ENCODE assay signal across 8 mouse cellular contexts in genomic region chr2:61401636-61402587, GRCm38 (mm10).
DNase-seq lines count a peak whose midpoint lies in the region; ATAC-seq lines count a peak whose summit lies in the region.

No protein-coding gene starts in this region.

- H3K27me3 ChIP-seq in embryonic facial prominence, embryonic 14.5 days (replicated peaks; ENCODE audit: control insufficient read depth, insufficient read depth, low read length), result no peaks in the 10 kb centered on the region
- no peaks in the 10 kb centered on the region for H3K27me3 ChIP-seq in heart, embryonic 13.5 days (replicated peaks)
- no peaks in the 10 kb centered on the region for H3K27me3 ChIP-seq in kidney, embryonic 16.5 days (ENCODE audit: insufficient read depth, low read length)
- H3K27me3 ChIP-seq in liver, embryonic 11.5 days (replicated peaks; ENCODE audit: control insufficient read depth, insufficient read depth, low read length), result no peaks in the 10 kb centered on the region

- H3K4me2 ChIP-seq in embryonic facial prominence, embryonic 14.5 days (ENCODE audit: low read depth, low read length), result peak overlapping the region; percentile 65
- peak overlapping the region; percentile 77 for H3K4me2 ChIP-seq in heart, embryonic 13.5 days
- peak overlapping the region; percentile 71 for H3K4me2 ChIP-seq in kidney, embryonic 16.5 days (replicated peaks; ENCODE audit: low read depth, low read length)
- H3K4me2 ChIP-seq in liver, embryonic 11.5 days, result peak overlapping the region; percentile 57

- no peaks in the 10 kb centered on the region for H3K9me3 ChIP-seq in embryonic facial prominence, embryonic 14.5 days (ENCODE audit: control insufficient read depth, low read length)
- H3K9me3 ChIP-seq in heart, embryonic 13.5 days, result no peaks in the 10 kb centered on the region
- H3K9me3 ChIP-seq in kidney, embryonic 16.5 days (ENCODE audit: low read length), result no peaks in the 10 kb centered on the region
- H3K9me3 ChIP-seq in liver, embryonic 11.5 days (ENCODE audit: control insufficient read depth, low read length), result no peaks in the 10 kb centered on the region

- H3K4me3 ChIP-seq in embryonic facial prominence, embryonic 14.5 days (ENCODE audit: low read depth, low read length), result peak overlapping the region; percentile 40
- peak overlapping the region; percentile 52 for H3K4me3 ChIP-seq in heart, embryonic 13.5 days
- H3K4me3 ChIP-seq in kidney, embryonic 16.5 days (ENCODE audit: low read length), result peak overlapping the region; percentile 41
- peak overlapping the region; percentile 36 for H3K4me3 ChIP-seq in liver, embryonic 11.5 days (ENCODE audit: low read depth, low read length)

- H3K27ac ChIP-seq in embryonic facial prominence, embryonic 14.5 days (replicated peaks; ENCODE audit: low read depth, low read length), result peak overlapping the region; percentile 63
- peak overlapping the region; percentile 93 for H3K27ac ChIP-seq in heart, embryonic 13.5 days (replicated peaks)
- H3K27ac ChIP-seq in kidney, embryonic 16.5 days (ENCODE audit: low read length), result peak overlapping the region; percentile 73
- no peak overlapping the region for H3K27ac ChIP-seq in liver, embryonic 11.5 days (ENCODE audit: low read depth, low read length)

- DNase-seq in B cell, adult 2 months, result peak; percentile 38
- DNase-seq in adrenal gland, postnatal 36 days, result peak; percentile 78 to 82
- DNase-seq in embryonic facial prominence, embryonic 14.5 days (ENCODE audit: low spot score), result peak; percentile 86
- peak; percentile 42 for DNase-seq in liver, embryonic 11.5 days (ENCODE audit: low spot score)
- DNase-seq in naive thymus-derived CD4-positive, alpha-beta T cell, adult 2 months (ENCODE audit: low read depth), result peak; percentile 60
- DNase-seq in testis, postnatal 10 days (ENCODE audit: low spot score), result peak; percentile 89

- H3K9ac ChIP-seq in embryonic facial prominence, embryonic 14.5 days (ENCODE audit: low read depth, low read length), result peak overlapping the region; percentile 28; the same call in 1 of the 2 replicates
- H3K9ac ChIP-seq in heart, embryonic 13.5 days, result peak overlapping the region; percentile 75
- H3K9ac ChIP-seq in kidney, embryonic 16.5 days (replicated peaks; ENCODE audit: low read length), result peak overlapping the region; percentile 56
- no peak overlapping the region for H3K9ac ChIP-seq in liver, embryonic 11.5 days (ENCODE audit: low read depth, low read length)

- WGBS in embryonic facial prominence, embryonic 14.5 days, result under 1% methylated on average over 19 of the region's 21 CpGs
- WGBS in heart, embryonic 13.5 days, result under 1% methylated on average over 21 of the region's 21 CpGs
- WGBS in kidney, embryonic 16.5 days, result 1% methylated on average over 20 of the region's 21 CpGs
- 2% methylated on average over 20 of the region's 21 CpGs for WGBS in liver, embryonic 11.5 days

- no peaks in the 10 kb centered on the region for H3K36me3 ChIP-seq in embryonic facial prominence, embryonic 14.5 days (ENCODE audit: control insufficient read depth, insufficient read depth, low read length)
- H3K36me3 ChIP-seq in heart, embryonic 13.5 days, result no peaks in the 10 kb centered on the region
- no peaks in the 10 kb centered on the region for H3K36me3 ChIP-seq in kidney, embryonic 16.5 days (ENCODE audit: insufficient read depth, low read length)
- no peaks in the 10 kb centered on the region for H3K36me3 ChIP-seq in liver, embryonic 11.5 days (ENCODE audit: control insufficient read depth, insufficient read depth, low read length)

- ATAC-seq in embryonic facial prominence, embryonic 14.5 days (ENCODE audit: low read depth), result peak; percentile 71
- peak; percentile 37; the same call in 1 of the 2 replicates for ATAC-seq in heart, embryonic 13.5 days (ENCODE audit: extremely low read depth, insufficient number of reproducible peaks, low FRiP score, low TSS enrichment)
- peak; percentile 87 for ATAC-seq in kidney, embryonic 16.5 days (ENCODE audit: low FRiP score, low TSS enrichment)
- peak; percentile 50; the same call in 1 of the 2 replicates for ATAC-seq in liver, embryonic 11.5 days (replicated peaks; ENCODE audit: low FRiP score)

- H3K4me1 ChIP-seq in embryonic facial prominence, embryonic 14.5 days (ENCODE audit: control insufficient read depth, insufficient read depth, low read length), result peaks cover 16% of the 10 kb centered on the region
- peaks cover 37% of the 10 kb centered on the region for H3K4me1 ChIP-seq in heart, embryonic 13.5 days
- peaks cover 18% of the 10 kb centered on the region for H3K4me1 ChIP-seq in kidney, embryonic 16.5 days (ENCODE audit: insufficient read depth, low read length)
- H3K4me1 ChIP-seq in liver, embryonic 11.5 days (replicated peaks; ENCODE audit: control insufficient read depth, insufficient read depth, low read length), result peaks cover 13% of the 10 kb centered on the region

Comparison
In these comparisons a context has a peak if more than half of its experiments do, and no peak if none do; other contexts are left out.
1. DNase-seq: peak in every context shown above with its lines; median percentile 89 in testis, postnatal 10 days; 86 in embryonic facial prominence, embryonic 14.5 days; 80 in adrenal gland, postnatal 36 days; 60 in naive thymus-derived CD4-positive, alpha-beta T cell, adult 2 months; 42 in liver, embryonic 11.5 days; 38 in B cell, adult 2 months.
2. ATAC-seq: peak in every context shown above with its lines; median percentile 87 in kidney, embryonic 16.5 days; 71 in embryonic facial prominence, embryonic 14.5 days; 50 in liver, embryonic 11.5 days; 37 in heart, embryonic 13.5 days.